Mouse (Mus musculus) stomach, postnatal 0 days (tissue): ENCODE data around the gene Slc34a3. TPM values are rescaled to one million over a fixed set of nuclear protein-coding genes. Genes with fewer than 3 reads are reported as not detected.
A peak's percentile ranks its signal among the peaks of the same experiment; 100 is the strongest.

Source experiments
- ATAC-seq: fragments of 200-750 bp; cut with Nextera tagmentation; 2 replicates; pipeline ENCODE4 v1.8.0; 2017; ENCODE audit not compliant: low FRiP score, low TSS enrichment
- DNase-seq: peaks from one replicate; pipeline ENCODE4 v3.0.0-alpha.2; 2016; ENCODE audit warnings: low spot score
- H3K27ac ChIP-seq: fragments of 300-500 bp; sonication (generic); replicated peaks from 2 replicates; pipeline ENCODE4 v1.5.1; 2014; ENCODE audit warnings: mild to moderate bottlenecking, control low read depth
- H3K27me3 ChIP-seq: fragments of 300-500 bp; sonication (generic); 2 replicates; pipeline ENCODE4 v1.6.1; 2014; ENCODE audit warnings: low read length; ENCODE audit not compliant: control insufficient read depth, insufficient read depth
- H3K36me3 ChIP-seq: fragments of 300-500 bp; sonication (generic); 2 replicates; pipeline ENCODE4 v1.6.1; 2014; ENCODE audit warnings: low read length, mixed read lengths; ENCODE audit not compliant: control insufficient read depth, insufficient read depth
- H3K4me1 ChIP-seq: fragments of 300-500 bp; sonication (generic); replicated peaks from 2 replicates; pipeline ENCODE4 v1.6.1; 2014; ENCODE audit warnings: antibody characterized with exemption; ENCODE audit not compliant: control insufficient read depth, insufficient read depth
- H3K4me2 ChIP-seq: fragments of 300-500 bp; sonication (generic); replicated peaks from 2 replicates; pipeline ENCODE4 v1.6.1; 2014; ENCODE audit warnings: low read depth, mild to moderate bottlenecking, control low read depth, moderate library complexity
- H3K4me3 ChIP-seq: fragments of 300-500 bp; sonication (generic); 2 replicates; pipeline ENCODE4 v1.5.1; 2014; ENCODE audit warnings: low read depth, low read length, control low read depth
- H3K9ac ChIP-seq: fragments of 300-500 bp; sonication (generic); 2 replicates; pipeline ENCODE4 v1.6.1; 2014; ENCODE audit warnings: mild to moderate bottlenecking, low read length, control low read depth, mixed read lengths
- H3K9me3 ChIP-seq: fragments of 300-500 bp; sonication (generic); 2 replicates; pipeline ENCODE4 v1.6.1; 2016; ENCODE audit warnings: low read length; ENCODE audit not compliant: control insufficient read depth
- CTCF ChIP-seq: IDR thresholded peaks from 2 replicates; pipeline ENCODE4 v1.5.1; 2016; ENCODE audit warnings: antibody characterized with exemption, low read depth, mild to moderate bottlenecking, moderate library complexity
- EP300 ChIP-seq: optimal IDR thresholded peaks from 2 replicates; pipeline ENCODE3; 2016; ENCODE audit warnings: antibody characterized with exemption
- WGBS: fragments of 180-500 bp; shearing (Covaris S2); extraction: QIAGEN DNeasy Blood & Tissue Kit; methylation state at CpG from one replicate; pipeline ENCODE4 v1.1.7; 2014; 5-methylcytosine and 5-hydroxymethylcytosine counted together
- polyA plus RNA-seq: library from polyadenylated mRNA; unstranded; fragments of >200 nt; fragmentation: Nextera tagmentation; extraction: Ambion mirVana; gene quantifications from 2 replicates; pipeline ENCODE4 v1.2.1, GENCODE M21; 2015

Gene Slc34a3
- polyA plus RNA-seq, 1 experiment from 2014 or later, result 0.10 TPM

DNA sequence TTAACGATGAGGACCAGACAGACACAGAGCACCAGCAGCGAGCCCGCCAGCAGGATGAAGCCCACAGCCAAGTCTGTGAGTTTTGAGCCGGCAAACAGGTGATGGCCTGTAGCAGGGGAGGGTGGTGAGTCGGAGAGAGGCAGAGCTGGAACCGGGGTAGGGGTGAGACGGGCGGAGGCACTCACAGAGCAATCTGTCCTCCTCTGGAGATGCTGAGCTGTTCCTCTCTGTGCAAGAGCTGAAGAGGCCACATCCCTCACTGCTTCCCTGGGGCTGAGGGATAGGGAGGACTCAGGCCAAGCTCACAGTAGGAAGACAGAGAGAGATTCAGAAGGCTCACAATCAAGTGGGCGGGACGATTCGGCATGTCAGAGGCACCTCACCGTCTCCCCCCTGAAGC is 3.1 kb downstream of the Slc34a3 start:
- Histone ChIP-seq H3K9ac (no peak overlapping the region), H3K4me1 (no peaks in the 10 kb centered on the region), H3K4me2 (no peak overlapping the region), H3K27ac (no peak overlapping the region), H3K27me3 (no peaks in the 10 kb centered on the region), H3K9me3 (no peaks in the 10 kb centered on the region), H3K36me3 (no peaks in the 10 kb centered on the region), H3K4me3 (no peak overlapping the region)
- ATAC-seq (no peak), DNase-seq (no peak)
- TF ChIP-seq EP300 (no peak), CTCF (no peak)
- WGBS, result 63% methylated on average over 12 of the region's 12 CpGs

DNA sequence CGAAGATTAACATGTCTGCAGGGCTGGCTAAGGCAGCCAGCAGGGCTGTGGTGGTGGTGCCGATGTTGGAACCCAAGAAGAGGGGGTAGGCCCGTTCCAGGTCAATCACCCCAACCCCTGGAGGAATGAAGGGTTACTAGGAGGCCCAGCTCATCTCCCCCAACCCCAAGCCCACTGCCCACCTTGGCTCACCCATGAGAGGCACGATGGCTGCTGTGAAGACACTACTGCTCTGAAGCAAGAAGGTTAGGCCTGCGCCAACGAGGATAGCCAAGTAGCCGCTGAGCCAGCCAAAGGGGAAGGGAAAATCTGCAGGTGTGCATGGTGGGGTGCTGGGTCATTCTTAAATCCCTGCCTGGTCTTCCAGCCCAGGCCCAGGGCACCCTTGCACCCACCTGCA is 3.6 kb downstream of the Slc34a3 start:
- TF ChIP-seq EP300 (no peak), CTCF (no peak)
- no peak overlapping the region for H3K27ac ChIP-seq
- no peaks in the 10 kb centered on the region for H3K27me3 ChIP-seq
- no peaks in the 10 kb centered on the region for H3K36me3 ChIP-seq
- DNase-seq (no peak), ATAC-seq (no peak)
- H3K4me1 ChIP-seq, result no peaks in the 10 kb centered on the region
- 88% methylated on average over 7 of the region's 7 CpGs for WGBS
- H3K9ac ChIP-seq, result no peak overlapping the region
- H3K4me3 ChIP-seq, result no peak overlapping the region
- H3K9me3 ChIP-seq, result no peaks in the 10 kb centered on the region
- H3K4me2 ChIP-seq, result no peak overlapping the region

DNA sequence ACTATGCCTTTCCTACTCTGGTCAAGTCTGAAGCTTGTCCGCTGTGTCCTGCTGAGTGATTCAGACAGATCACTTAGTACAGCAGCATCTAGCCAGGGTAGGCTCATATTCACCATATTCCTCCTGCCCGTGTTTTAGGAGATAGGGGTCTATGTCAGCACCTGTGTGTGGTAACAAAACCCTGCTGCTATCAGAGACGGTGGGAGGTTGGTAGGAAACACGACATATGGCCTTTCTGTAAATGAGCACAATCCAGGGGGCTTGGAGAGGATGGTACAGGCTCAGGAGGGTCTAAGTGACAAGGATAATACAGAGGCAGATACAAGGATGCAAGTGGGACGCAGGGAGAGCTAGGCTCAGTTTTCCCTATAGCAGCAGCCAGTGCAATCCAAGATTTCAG is 4.6 kb downstream of the Slc34a3 start:
- no peak for DNase-seq
- no peak for ATAC-seq
- Histone ChIP-seq H3K36me3 (no peaks in the 10 kb centered on the region), H3K4me1 (no peaks in the 10 kb centered on the region), H3K9me3 (no peaks in the 10 kb centered on the region), H3K4me2 (no peak overlapping the region), H3K9ac (no peak overlapping the region), H3K4me3 (no peak overlapping the region), H3K27ac (no peak overlapping the region), H3K27me3 (no peaks in the 10 kb centered on the region)
- TF ChIP-seq CTCF, result no peak
- no peak for TF ChIP-seq EP300
- 82% methylated on average over 5 of the region's 5 CpGs for WGBS

DNA sequence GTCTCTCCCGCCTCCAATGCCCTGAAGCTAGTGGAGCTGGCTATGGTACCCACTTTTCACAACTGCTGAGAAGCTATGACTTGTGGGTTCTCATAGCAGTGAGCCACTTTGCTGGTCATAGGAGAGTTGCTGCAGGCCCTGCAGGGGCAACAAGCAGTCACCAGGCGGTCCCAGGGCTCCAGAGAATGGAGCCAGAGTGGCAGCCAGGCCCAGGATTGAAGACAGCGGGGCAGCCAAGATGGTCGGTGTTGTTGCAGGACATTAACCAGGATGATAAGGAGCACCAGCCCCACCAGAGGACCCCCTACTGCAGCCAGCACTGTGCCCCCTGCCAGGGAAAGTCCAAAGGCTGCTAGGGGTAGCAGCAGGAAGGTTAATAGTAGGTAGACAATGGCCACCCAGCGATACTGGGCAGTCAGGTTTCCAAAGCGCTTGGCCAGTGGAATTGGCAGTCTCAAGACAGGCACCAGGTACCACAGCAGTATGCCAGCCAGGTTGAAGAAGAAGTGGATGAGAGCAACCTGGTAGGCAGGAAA is 5.1 kb downstream of the Slc34a3 start:
- Histone ChIP-seq H3K36me3 (no peaks in the 10 kb centered on the region), H3K9ac (no peak overlapping the region), H3K9me3 (no peaks in the 10 kb centered on the region), H3K4me1 (no peaks in the 10 kb centered on the region), H3K27ac (peak overlapping the region; percentile 87), H3K4me2 (peak overlapping the region; percentile 40; the same call in 1 of the 2 replicates), H3K27me3 (no peaks in the 10 kb centered on the region), H3K4me3 (no peak overlapping the region)
- ATAC-seq (no peak), DNase-seq (no peak)
- TF ChIP-seq CTCF, result no peak
- TF ChIP-seq EP300, result no peak
- WGBS, result 63% methylated on average over 6 of the region's 6 CpGs

- Histone ChIP-seq H3K36me3 (no peaks in the 10 kb centered on the region), H3K9me3 (no peaks in the 10 kb centered on the region), H3K27me3 (no peaks in the 10 kb centered on the region), H3K4me1 (no peaks in the 10 kb centered on the region), H3K4me3 (peak overlapping the region; percentile 8; the same call in 1 of the 2 replicates), H3K27ac (peak overlapping the region; percentile 87), H3K9ac (peak overlapping the region; percentile 31; the same call in 1 of the 2 replicates), H3K4me2 (peak overlapping the region; percentile 40)
- DNase-seq, result peak; percentile 88
- TF ChIP-seq EP300 (peak; percentile 64), CTCF (peak; percentile 74)
- 0% methylated on average over 7 of the region's 7 CpGs for WGBS
- peak; percentile 67 for ATAC-seq
Measured at GRCm38 (mm10) chr2:25228431-25228889, 5.7 kb downstream of the Slc34a3 start.

- no peak for TF ChIP-seq EP300
- no peak for TF ChIP-seq CTCF
- DNase-seq (no peak), ATAC-seq (no peak)
- Histone ChIP-seq H3K4me2 (no peak overlapping the region), H3K27me3 (no peaks in the 10 kb centered on the region), H3K4me1 (no peaks in the 10 kb centered on the region), H3K27ac (no peak overlapping the region), H3K36me3 (no peaks in the 10 kb centered on the region), H3K9me3 (no peaks in the 10 kb centered on the region), H3K9ac (no peak overlapping the region), H3K4me3 (no peak overlapping the region)
- 91% methylated on average over 4 of the region's 4 CpGs for WGBS
Measured at GRCm38 (mm10) chr2:25227406-25227805, 6.8 kb downstream of the Slc34a3 start.
